Mouse (Mus musculus): ENCODE results near the gene Ier3. TPM values are rescaled to one million over a fixed set of nuclear protein-coding genes. Genes with fewer than 3 reads are reported as not detected.
"Not testable (repeated sequence)": the region's sequence is repeated elsewhere in the genome, so short reads cannot be mapped to it uniquely, and the experiment has no call there.

Ier3 gene
- total RNA-seq, 2 experiments from 2014 or later = 39.7 to 42.5 TPM

- peak; percentile 95 for DNase-seq
Observed at GRCm38 (mm10) chr17:35836991-35837422, 15.5 kb downstream of the Ier3 start.

GRCm38 (mm10) chr17:35837487-35837886 lies 16.0 kb downstream of the Ier3 start:
- DNase-seq = peak; percentile 73

DNA sequence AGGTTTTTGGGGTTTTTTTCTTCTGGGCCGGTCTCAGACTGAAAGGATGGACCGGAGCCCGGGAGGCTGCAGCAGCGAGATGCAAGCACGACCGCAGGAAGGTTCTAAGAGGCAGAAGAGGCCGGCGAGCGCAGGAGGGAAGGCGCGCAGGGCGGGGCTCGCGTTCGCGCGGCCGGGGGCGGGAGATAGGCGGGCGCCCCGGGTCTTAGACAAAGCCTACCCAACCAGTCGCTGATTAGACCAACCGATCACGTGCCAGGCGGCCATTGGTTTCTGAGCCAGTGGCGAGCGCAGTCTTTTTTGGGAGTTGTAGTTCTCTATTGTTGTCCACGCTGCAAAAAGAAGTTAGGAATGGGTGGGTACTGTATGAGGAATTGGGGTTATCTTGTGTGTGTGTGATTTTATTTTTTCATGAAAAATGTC lies 16.6 kb downstream of the Ier3 start, which contains the start of gene Tubb5:
Gene Tubb5, minus strand, starts transcription at position 185 of the 423 bp plus-strand sequence.
- peak; percentile 97 for DNase-seq

GRCm38 (mm10) chr17:35838570-35838969 lies 17.1 kb downstream of the Ier3 start:
- no peak for DNase-seq

DNA sequence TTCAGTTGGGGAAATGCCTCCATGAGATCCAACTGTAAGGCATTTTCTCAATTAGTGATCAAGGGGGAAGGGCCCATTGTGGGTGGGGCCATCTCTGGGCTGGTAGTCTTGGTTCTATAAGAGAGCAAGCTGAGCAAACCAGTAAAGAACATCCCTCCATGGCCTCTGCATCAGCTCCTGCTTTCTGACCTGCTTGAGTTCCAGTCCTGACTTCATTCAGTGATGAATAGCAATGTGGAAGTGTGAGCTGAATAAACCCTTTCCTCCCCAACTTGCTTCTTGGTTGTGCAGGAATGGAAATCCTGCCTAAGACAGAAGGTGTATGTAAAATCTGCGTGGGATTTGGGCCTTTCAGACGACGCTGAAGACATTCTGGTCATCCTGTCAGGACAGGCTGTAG lies 17.5 kb downstream of the Ier3 start:
- DNase-seq = not testable (repeated sequence)

GRCm38 (mm10) chr17:35840561-35840960 lies 19.1 kb downstream of the Ier3 start:
- no peak for DNase-seq

DNA sequence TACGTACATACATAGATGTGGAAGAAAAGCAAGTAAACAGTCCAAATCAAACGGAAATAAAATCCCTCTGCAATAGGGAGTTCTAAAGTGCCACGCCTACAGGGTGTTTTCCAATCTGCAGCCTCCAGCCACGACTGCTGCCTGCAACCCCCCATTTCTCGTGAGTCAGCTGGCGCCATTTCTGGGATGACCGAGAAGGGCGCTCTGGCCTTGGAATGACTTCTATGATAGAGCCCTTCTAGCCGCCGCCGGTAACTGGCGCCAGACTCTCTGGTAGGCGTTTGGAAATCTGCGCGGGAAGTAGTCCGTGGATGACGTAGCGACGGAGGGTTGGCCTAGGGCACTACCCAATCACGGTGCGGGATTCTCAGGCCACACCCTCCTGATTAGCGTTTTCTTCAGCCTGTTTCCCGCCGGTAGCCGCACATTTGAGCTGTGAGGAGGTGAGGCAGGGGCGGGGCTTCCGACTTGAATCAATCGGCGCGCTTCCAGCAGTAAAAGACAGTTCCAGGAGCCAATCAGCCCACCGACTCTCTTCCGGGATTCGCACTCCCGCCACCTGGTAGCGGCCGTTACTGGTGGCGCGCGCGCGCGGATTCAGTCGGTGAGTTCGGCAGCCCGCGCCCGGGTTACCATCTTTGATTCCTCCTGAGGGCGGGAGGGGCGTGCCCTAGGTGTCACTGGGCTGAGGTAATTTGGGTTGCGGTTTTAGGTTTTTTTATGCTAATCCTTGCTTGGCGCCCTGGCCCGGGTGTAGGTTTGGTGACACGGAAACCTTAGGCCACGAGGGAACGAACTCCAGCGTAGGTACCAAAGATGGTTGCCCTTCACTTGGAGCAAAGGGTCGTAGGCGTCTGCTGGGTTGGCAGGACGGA lies 19.8 kb downstream of the Ier3 start, which contains the start of gene Mdc1:
Gene Mdc1, plus strand, starts transcription at position 440 of the 875 bp plus-strand sequence.
- DNase-seq = peak; percentile 99

GRCm38 (mm10) chr17:35842006-35842405 lies 20.5 kb downstream of the Ier3 start:
- DNase-seq = no peak

DNA sequence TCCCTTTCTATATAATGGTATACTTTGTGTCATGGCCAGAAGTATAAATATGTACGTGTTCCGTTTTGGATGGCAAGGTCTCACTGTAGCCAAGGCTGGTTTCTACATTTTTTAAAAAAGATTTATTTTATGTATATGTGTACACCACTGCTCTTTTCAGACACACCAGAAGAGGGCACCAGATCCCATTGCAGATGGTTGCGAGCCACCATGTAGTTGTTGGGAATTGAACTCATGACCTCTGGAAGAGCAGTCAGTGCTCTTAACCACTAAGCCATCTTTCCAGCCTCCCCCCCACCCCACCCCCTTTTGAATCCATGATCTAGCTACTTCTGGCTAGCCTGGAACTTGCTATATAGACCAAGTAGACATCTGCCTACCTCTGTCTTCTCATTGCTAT lies 22.0 kb downstream of the Ier3 start:
- no peak for DNase-seq

DNA sequence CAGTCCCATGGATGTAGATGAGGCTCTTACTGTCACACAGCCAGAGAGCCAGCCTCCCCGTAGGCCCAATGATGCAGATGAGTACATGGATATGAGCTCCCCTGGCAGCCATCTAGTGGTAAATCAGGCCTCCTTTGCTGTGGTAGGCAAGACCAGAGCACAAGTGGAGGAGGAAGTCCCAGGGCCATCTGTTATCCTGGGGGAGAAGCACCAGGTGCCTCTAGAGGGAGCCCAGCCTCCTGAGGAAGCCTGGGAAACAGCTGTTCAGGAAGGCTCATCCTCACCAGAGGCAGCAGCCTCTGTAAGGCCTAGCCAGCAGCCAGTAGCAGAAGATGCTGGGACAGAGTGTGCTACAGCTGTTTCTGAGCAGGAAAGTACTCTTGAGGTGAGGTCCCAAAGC lies 26.6 kb downstream of the Ier3 start:
- DNase-seq = peak; percentile 28

DNA sequence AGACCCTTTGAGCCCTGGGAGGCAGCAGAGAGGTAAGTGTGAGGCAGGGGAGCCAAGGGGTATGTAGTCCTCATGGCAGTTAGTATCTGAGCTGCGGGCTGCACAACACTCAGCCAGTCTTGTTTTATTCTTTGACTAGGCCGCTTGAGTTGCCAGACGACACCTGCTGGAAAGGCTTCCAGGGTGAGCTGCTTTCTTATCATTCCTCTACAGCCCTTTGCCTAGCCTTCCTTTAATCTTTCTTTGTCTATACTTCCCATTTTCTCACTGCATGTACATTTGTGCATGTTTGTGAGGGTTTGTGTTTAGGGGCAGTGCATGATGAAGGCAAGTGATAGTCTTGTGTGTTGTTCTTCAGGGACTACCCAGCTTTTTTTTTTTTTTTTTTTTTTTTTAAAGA lies 29.5 kb downstream of the Ier3 start:
- DNase-seq = no peak

GRCm38 (mm10) chr17:35859371-35859770 lies 37.9 kb downstream of the Ier3 start:
- DNase-seq = no peak

GRCm38 (mm10) chr17:35859835-35860234 lies 38.4 kb downstream of the Ier3 start:
- no peak for DNase-seq

DNA sequence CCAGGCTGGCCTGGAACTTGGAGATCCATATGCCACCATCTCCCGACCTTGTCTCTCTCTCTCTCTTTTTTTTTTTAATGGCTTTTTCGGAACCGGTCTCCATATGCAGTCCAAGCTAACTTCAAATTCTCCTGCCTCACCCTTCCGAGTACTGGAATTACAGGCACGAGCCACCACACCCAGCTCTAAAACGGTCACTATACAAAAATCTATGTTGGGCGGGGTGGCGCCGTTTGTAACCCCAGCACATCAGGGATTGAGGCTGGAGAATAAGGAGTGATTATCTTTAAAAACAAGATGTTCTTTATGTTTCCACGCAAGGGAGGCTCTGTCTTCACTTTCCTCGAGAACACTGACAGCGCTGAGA lies 39.3 kb downstream of the Ier3 start:
- DNase-seq = no peak

GRCm38 (mm10) chr17:35861198-35861857 lies 39.8 kb downstream of the Ier3 start, which contains the start of gene Nrm:
Gene Nrm, plus strand, starts transcription at chr17:35861318.
- DNase-seq = peak; percentile 92

- no peak for DNase-seq
Observed at GRCm38 (mm10) chr17:35864832-35865353, 43.4 kb downstream of the Ier3 start.

DNA sequence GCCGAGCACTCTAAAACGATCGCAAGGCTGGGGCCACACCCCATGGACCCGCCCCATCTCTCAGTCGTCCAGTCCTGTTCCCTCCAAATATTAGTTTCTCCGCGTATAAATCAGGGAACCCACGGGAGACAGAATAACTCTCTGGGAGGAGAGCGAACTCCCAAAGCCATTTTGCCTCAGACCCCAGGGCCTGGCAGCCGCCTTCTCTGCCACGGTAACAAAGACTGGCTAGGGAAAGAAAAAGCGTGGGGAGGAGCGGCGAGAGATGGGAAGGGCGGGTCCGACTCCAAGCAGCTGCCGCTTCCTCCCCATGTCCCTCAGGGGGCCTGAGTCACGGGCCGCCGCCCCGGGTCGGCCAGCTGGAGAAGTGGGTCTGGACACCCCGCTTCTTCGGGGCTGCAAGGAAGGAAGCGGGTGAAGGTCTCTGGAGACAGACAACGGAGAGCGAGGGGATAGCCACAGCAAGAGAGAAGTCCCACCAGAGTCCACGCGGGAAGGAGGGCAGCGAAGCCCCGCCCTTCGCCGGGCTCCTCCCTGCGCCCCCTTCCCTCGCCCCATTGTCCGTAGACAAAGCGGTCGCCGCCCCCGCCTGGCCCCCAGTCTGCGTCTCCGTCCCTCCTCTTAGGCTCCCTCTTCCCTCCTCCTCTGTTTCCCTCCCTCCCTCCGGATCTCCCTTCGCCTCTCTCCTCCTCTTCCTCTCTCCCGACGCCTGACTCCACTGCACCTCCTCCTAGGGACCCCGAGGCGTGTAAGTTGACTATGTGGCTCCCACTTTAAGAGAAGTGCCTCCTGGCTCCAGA lies 44.2 kb downstream of the Ier3 start, which contains the start of gene Ppp1r18:
Gene Ppp1r18, plus strand, starts transcription at position 113 of the 800 bp plus-strand sequence.
- DNase-seq = peak; percentile 88

DNA sequence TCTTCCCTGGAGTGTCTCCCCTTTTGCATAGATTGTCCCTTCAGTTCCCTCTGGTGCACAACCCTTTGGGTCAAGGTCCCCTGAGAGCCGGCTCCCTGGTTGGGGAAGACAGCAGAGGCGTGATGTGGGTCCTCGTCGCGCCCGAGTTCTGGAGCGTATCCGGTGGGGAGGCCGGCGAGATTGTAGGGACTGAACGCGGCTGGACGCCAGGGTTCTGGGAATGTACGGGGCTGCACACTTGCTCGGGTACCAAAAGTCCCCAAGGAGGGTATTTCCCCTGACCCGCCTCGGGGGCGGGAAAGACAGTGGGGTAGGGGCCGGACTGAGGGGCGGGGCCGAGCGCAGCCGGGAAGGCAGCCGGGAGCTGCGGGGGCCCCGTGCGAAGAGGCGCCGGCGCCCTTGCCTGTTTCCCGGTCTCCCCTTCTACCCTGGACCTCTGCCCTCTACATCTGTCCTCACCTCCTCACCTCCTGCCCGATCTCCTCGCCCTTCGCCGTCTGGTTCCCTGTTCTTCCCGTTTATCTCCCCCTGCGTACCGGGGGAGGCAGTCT lies 44.9 kb downstream of the Ier3 start:
- peak; percentile 82 for DNase-seq

- peak; percentile 54 for DNase-seq
Observed at GRCm38 (mm10) chr17:35866911-35867890, 45.7 kb downstream of the Ier3 start.

DNA sequence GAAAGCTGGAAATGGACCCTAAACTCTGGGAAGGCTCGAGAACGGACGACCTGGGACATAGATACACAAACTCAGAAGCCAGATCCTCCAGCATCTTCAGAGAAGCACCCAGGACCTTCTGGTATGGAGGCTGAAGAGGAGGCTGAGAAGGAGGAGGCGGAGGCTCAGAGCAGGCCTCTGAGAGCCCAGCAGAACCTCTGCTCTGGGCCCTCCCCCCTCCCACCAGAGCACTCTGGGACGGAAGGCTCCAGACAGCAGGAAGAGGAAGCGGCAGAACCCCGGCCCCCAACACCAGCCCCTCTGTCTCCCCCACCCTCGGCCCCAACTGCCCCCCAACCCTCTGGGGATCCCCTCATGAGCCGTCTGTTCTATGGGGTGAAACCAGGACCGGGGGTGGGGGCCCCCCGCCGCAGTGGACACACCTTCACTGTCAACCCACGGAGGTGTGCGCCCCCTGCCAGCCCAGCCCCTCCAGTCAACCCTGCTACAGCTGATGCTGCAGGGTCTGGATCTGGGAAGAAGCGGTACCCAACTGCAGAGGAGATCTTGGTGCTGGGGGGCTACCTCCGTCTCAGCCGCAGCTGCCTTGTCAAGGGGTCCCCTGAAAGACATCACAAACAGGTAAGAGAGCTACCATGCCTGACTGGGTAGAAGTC lies 46.8 kb downstream of the Ier3 start:
- DNase-seq = peak; percentile 48

Measured in heart, postnatal 4 days (tissue).